In genomic region chr10:3718021-3718865, GRCm38 (mm10) we compare ENCODE assay signal across 8 mouse cellular contexts. TPM values are rescaled to one million over a fixed set of nuclear protein-coding genes. Genes with fewer than 3 reads are reported as not detected.
DNase-seq lines count a peak whose midpoint lies in the region; ATAC-seq lines count a peak whose summit lies in the region.

No protein-coding gene starts in this region.

- 37% methylated on average over 16 of the region's 16 CpGs for WGBS in liver, embryonic 11.5 days

- H3K4me1 ChIP-seq in liver, embryonic 11.5 days (replicated peaks; ENCODE audit: control insufficient read depth, insufficient read depth, low read length): no peaks in the 10 kb centered on the region

- peak; percentile 23; the same call in 1 of the 2 replicates for ATAC-seq in liver, embryonic 11.5 days (replicated peaks; ENCODE audit: low FRiP score)

- no peak overlapping the region for H3K9ac ChIP-seq in liver, embryonic 11.5 days (ENCODE audit: low read depth, low read length)

- no peak overlapping the region for H3K4me2 ChIP-seq in liver, embryonic 11.5 days

- no peaks in the 10 kb centered on the region for H3K36me3 ChIP-seq in liver, embryonic 11.5 days (ENCODE audit: control insufficient read depth, insufficient read depth, low read length)

- H3K27ac ChIP-seq in liver, embryonic 11.5 days (ENCODE audit: low read depth, low read length): no peak overlapping the region

- peak; percentile 55 for DNase-seq in adrenal gland, adult 2 months
- no peak for DNase-seq in adrenal gland, postnatal 4 days (ENCODE audit: low spot score in 2 of 2)
- DNase-seq in cerebellum, adult 11-12 months: peak; percentile 35
- peak; percentile 98 for DNase-seq in heart, adult 11 months
- peak; percentile 43 to 52 for DNase-seq in kidney, adult 8-10 months
- no peak for DNase-seq in liver, embryonic 11.5 days (ENCODE audit: low spot score)
- peak; percentile 42 for DNase-seq in right cerebral cortex, postnatal 4 days
- DNase-seq in T-cell, adult 2 months (ENCODE audit: low spot score): no peak

- no peaks in the 10 kb centered on the region for H3K27me3 ChIP-seq in liver, embryonic 11.5 days (replicated peaks; ENCODE audit: control insufficient read depth, insufficient read depth, low read length)

- no peak overlapping the region for H3K4me3 ChIP-seq in liver, embryonic 11.5 days (ENCODE audit: low read depth, low read length)

- H3K9me3 ChIP-seq in liver, embryonic 11.5 days (ENCODE audit: control insufficient read depth, low read length): no peaks in the 10 kb centered on the region

RNA-seq across cellular contexts. Expression of gene Plekhg1, which starts 21.9 kb away (rescaled TPM):
- 1 to 10 TPM; 5.0 to 5.8 TPM for total RNA-seq in adrenal gland, adult 2 months (2021)
- 1.5 and 1.7 TPM in 2 replicates for polyA plus RNA-seq in adrenal gland, adult 2 months (2012; rRNA removed)
- total RNA-seq in adrenal gland, postnatal 4 days (2021): 10 to 100 TPM; 12.0 to 15.4 TPM
- polyA plus RNA-seq in liver, embryonic 11.5 days (2014; fragmentation: Nextera tagmentation; extraction: Ambion mirVana): 4.4 and 4.9 TPM in 2 replicates

Comparison
In these comparisons a context has a peak if more than half of its experiments do, and no peak if none do; other contexts are left out.
1. DNase-seq: peak in adrenal gland, adult 2 months (single experiment), cerebellum, adult 11-12 months (single experiment), heart, adult 11 months (single experiment), kidney, adult 8-10 months (2 of 2) and right cerebral cortex, postnatal 4 days (single experiment); none in adrenal gland, postnatal 4 days (0 of 2), liver, embryonic 11.5 days (single experiment) and T-cell, adult 2 months (single experiment).